Comparison of ENCODE assay signal across 13 mouse cellular contexts in genomic region chr3:119492627-119493026, GRCm38 (mm10).
DNase-seq lines count a peak whose midpoint lies in the region.
"Had no signal": no experiment of that assay in that cellular context is flagged by ENCODE, and none has a peak within 500 bp of the region (broad histone marks: within the 10 kb centered on the region; RNA-seq: fewer than 3 reads in every experiment).

No protein-coding gene starts in this region.

- DNase-seq in frontal cortex, postnatal 36 days (ENCODE audit: low spot score in 2 of 2) = peak; percentile 13 to 30
- no peak for DNase-seq in frontal cortex, postnatal 14 days (ENCODE audit: low spot score in 2 of 2)
- DNase-seq in right cerebral cortex, adult 18-20 months = peak; percentile 29
- DNase-seq in right cerebral cortex, postnatal 4 days = no peak
- DNase-seq in telencephalon, adult 2 months (ENCODE audit: low read depth, low spot score) = peak; percentile 36
- no peak for DNase-seq in adrenal gland, adult 18-20 months (ENCODE audit: low spot score in 2 of 2)
- DNase-seq: adrenal gland, adult 8-10 months; adrenal gland, postnatal 25 days; cerebellum, adult 18-20 months; cerebellum, adult 9-10 months; cerebellum, postnatal 14 days; gastrocnemius, postnatal 10 days; heart, adult 11 months had no signal

Comparison
In these comparisons a context has a peak if more than half of its experiments do, and no peak if none do; other contexts are left out.
1. DNase-seq: peak in frontal cortex, postnatal 36 days (2 of 2), right cerebral cortex, adult 18-20 months (single experiment) and telencephalon, adult 2 months (single experiment); none in frontal cortex, postnatal 14 days (0 of 2), right cerebral cortex, postnatal 4 days (single experiment) and adrenal gland, adult 18-20 months (0 of 2).